Mouse (Mus musculus): ENCODE results near the gene Nploc4. TPM values are rescaled to one million over a fixed set of nuclear protein-coding genes. Genes with fewer than 3 reads are reported as not detected.

Nploc4 gene
- polyA plus RNA-seq, 1 experiment = 39.2 TPM

DNA sequence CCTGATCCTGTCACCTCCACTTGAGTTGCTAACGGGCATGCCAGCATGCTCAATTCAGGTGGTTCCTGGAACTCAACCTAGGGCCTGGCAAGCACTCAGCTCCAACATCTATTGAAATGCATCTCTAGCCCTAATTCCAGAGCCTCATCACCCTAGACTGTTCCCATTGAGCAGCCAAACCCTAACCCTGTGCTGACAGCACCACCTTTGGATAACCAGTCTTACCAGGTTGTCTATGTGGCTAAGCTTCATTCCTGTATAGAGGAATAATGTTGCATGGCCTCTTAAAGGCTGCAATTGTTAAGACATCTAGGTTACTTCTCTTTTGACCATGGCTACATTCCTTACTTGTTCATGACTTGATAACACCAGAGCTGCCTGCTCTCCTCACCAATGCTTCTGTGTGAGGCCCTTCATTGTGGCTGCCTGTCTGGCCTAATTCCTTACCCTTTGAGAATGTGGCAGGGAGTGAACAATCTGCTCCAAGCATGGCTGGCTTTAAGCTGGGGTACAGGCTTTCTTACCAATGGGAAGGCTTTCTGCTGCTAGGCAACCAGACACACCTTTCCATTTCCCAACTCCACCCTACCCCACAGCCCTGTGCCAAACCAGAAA, 92.3 kb downstream of the Nploc4 start:
- 26% methylated on average over 1 of the region's 1 CpGs for WGBS
- no peak for DNase-seq
- TF ChIP-seq CTCF (IDR thresholded peaks at IDR 0.05; ENCODE audit: insufficient read depth, low read length) (no peak), POLR2A (IDR thresholded peaks at IDR 0.05; ENCODE audit: borderline replicate concordance, extremely low read depth, low read depth, low read length) (peak; percentile 60; the same call in 1 of the 2 replicates)
- H3K4me3 ChIP-seq (replicated peaks; ENCODE audit: extremely low read depth, low read depth, low read length) = no peak overlapping the region
- peaks cover 14% of the 10 kb centered on the region for H3K4me1 ChIP-seq (ENCODE audit: control insufficient read depth, insufficient read depth, low read length)

DNA sequence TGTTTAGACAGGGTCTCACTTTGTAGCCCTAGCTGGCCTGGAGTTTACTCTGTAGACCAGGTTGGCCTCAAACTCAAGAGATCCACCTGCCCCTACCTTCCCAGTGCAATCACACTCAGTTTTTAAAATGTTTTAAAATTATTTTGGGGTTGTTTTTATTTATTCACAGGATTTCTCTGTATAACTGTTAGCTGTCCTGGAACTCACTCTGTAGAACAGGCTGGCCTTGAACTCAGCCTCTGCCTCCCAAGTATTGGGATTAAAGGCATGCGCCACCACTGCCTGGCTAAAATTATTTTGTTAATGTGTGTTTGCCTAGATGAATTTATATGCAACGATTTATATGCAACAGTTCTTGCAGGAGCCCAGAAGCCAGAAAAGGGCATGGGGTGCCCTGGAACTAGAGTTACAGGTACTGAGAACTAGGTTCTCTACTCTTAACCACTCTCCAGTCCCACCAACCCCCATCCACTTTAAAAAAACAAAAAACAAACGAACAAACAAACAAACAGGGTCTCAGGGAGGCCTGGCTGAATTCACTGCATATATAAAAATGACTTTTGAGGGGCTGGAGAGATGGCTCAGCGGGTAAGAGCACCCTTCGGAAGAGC, 93.1 kb downstream of the Nploc4 start:
- Histone ChIP-seq H3K4me3 (replicated peaks; ENCODE audit: extremely low read depth, low read depth, low read length) (no peak overlapping the region), H3K4me1 (ENCODE audit: control insufficient read depth, insufficient read depth, low read length) (peaks cover 11% of the 10 kb centered on the region)
- WGBS = 40% methylated on average over 5 of the region's 5 CpGs
- DNase-seq = no peak
- no peak for TF ChIP-seq POLR2A (IDR thresholded peaks at IDR 0.05; ENCODE audit: borderline replicate concordance, extremely low read depth, low read depth, low read length)
- no peak for TF ChIP-seq CTCF (IDR thresholded peaks at IDR 0.05; ENCODE audit: insufficient read depth, low read length)

DNA sequence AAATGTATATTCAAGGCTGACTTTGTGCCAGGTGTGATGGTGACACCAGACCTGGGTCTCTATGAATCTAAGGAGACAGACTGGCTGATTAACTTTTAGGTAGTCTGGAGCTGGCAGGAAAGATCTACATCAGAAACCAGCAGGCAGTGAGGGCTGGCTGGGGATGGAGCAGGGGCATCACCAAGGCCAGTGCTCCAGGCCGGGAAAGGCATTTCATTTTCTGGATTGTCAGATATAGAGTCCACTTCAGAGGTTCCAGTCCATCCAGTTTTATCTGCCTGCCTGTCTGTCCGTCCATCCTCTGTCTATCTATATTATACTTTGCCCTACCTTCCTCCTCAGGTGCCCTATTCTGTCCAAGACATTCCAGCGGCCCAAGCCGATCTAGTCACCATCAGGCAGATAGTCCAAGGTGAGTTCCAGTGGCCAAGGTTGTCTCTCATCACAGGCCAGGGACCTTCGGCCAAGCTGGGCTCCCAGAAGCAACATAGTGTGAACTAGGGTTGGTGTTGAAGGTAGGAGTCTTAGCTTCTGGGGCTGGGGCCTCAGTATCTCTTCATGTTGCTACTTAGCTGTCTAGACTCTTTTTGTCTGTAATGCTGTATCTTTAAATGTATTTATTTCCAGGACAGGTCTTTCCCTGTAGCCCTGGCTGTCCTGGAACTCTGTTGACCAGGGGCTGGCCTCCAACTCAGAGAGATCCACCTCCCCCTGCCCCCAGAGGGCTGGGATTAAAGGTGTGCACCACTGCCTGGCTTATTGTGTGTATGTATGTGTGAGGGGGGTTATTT, 93.8 kb downstream of the Nploc4 start:
- DNase-seq = no peak
- WGBS = 52% methylated on average over 5 of the region's 5 CpGs
- Histone ChIP-seq H3K4me3 (replicated peaks; ENCODE audit: extremely low read depth, low read depth, low read length) (no peak overlapping the region), H3K4me1 (ENCODE audit: control insufficient read depth, insufficient read depth, low read length) (peaks cover 11% of the 10 kb centered on the region)
- TF ChIP-seq CTCF (IDR thresholded peaks at IDR 0.05; ENCODE audit: insufficient read depth, low read length) (no peak), POLR2A (IDR thresholded peaks at IDR 0.05; ENCODE audit: borderline replicate concordance, extremely low read depth, low read depth, low read length) (no peak)

DNA sequence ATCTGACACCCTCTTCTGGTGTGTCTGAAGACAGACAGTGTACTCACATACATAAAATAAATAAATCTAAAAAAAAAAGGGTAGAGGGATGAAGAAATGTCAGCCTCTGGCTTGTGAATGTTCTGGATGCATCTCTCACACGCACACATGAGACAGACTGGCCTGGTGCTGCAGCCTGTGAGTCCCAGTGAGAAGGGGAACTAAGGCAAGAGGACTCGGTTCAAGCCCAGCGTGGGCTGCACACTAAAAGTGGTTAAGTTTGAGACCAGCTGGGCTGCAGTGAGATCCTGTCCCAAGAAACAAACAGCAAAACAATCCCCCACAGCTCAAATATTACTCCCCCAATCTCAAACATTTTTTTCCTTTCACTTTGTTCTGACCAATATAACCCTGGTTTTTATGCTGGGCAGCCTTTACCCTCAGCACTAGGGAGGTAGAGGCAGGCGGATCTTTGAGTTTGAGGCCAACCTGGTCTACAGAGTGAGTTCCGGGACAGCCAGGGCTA, 94.8 kb downstream of the Nploc4 start:
- Histone ChIP-seq H3K4me1 (ENCODE audit: control insufficient read depth, insufficient read depth, low read length) (peaks cover 11% of the 10 kb centered on the region), H3K4me3 (replicated peaks; ENCODE audit: extremely low read depth, low read depth, low read length) (no peak overlapping the region)
- WGBS = 91% methylated on average over 5 of the region's 5 CpGs
- no peak for DNase-seq
- TF ChIP-seq CTCF (IDR thresholded peaks at IDR 0.05; ENCODE audit: insufficient read depth, low read length) (no peak), POLR2A (IDR thresholded peaks at IDR 0.05; ENCODE audit: borderline replicate concordance, extremely low read depth, low read depth, low read length) (no peak)

DNA sequence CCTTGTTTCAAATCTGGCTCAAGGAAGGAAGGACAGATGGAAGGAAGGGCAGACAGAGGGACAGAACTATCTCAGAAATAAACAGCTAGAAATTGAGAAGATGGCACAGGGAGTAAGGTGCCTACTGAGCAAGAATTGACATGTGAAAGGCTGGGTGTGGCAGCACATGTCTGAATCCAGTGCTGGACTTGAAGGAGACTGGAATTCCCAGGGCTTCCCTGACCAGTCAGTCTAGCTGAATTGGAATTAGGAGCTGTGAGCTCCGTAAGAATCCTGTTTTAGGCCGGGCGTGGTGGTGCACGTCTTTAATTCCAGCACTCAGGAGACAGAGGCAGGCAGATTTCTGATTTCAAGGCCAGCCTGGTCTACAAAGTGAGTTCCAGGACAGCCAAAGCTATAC, 95.8 kb downstream of the Nploc4 start:
- TF ChIP-seq POLR2A (IDR thresholded peaks at IDR 0.05; ENCODE audit: borderline replicate concordance, extremely low read depth, low read depth, low read length) = no peak
- no peak for TF ChIP-seq CTCF (IDR thresholded peaks at IDR 0.05; ENCODE audit: insufficient read depth, low read length)
- WGBS = 95% methylated on average over 4 of the region's 4 CpGs
- no peak for DNase-seq

DNA sequence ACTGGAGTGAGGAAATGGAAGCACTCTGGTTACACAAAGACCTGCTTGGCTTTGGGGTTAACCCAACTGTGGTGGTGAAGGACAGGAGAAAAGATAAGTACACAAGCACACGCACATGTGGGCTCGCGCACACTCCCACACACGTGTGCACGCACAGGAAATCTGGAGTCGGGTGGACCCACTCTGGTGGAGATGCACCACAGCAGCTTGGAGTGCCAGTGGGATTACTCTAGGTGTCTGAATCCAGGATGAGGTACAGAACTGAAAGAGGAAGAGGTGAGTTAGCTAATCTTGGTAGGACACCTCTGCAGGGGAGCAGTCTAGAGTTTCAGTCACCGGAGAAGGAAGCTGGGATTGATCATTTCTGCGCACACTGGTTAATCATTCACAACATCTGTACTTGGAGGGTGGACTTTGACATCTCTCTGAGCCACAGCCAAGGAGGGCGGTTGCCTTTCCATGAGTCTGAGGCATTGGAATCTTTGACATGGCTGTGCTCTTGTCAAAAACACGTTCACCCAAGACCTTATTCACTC, 97.5 kb downstream of the Nploc4 start:
- H3K4me3 ChIP-seq (replicated peaks; ENCODE audit: extremely low read depth, low read depth, low read length) = no peak overlapping the region
- DNase-seq = no peak
- H3K4me1 ChIP-seq (ENCODE audit: control insufficient read depth, insufficient read depth, low read length) = peaks cover 2% of the 10 kb centered on the region
- no peak for TF ChIP-seq CTCF (IDR thresholded peaks at IDR 0.05; ENCODE audit: insufficient read depth, low read length)
- WGBS = 66% methylated on average over 10 of the region's 10 CpGs

More for the DNA sequence above, 95.8 kb downstream of the Nploc4 start:
- Histone ChIP-seq H3K4me3 (replicated peaks; ENCODE audit: extremely low read depth, low read depth, low read length) (no peak overlapping the region), H3K4me1 (ENCODE audit: control insufficient read depth, insufficient read depth, low read length) (peaks cover 9% of the 10 kb centered on the region)

DNA sequence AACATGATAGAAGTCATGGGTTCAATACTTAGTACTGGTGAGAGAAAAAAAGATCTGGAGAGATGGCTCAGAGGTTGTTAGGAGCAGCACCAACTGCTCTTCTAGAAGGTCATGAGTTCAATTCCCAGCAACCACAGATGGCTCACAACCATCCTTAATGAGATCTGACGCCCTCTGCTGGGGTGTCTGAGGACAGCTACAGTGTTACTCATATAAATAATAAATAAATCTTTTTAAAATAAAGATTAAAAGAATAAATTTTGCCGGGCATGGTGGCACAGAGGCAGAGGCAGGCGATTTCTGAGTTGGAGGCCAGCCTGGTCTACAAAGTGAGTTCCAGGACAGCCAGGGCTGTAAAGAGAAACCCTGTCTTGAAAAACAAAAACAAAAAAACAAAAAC, 98.7 kb downstream of the Nploc4 start:
- Histone ChIP-seq H3K4me1 (ENCODE audit: control insufficient read depth, insufficient read depth, low read length) (no peaks in the 10 kb centered on the region), H3K4me3 (replicated peaks; ENCODE audit: extremely low read depth, low read depth, low read length) (no peak overlapping the region)
- no peak for DNase-seq
- WGBS = 80% methylated on average over 3 of the region's 3 CpGs
- TF ChIP-seq POLR2A (IDR thresholded peaks at IDR 0.05; ENCODE audit: borderline replicate concordance, extremely low read depth, low read depth, low read length) (no peak), CTCF (IDR thresholded peaks at IDR 0.05; ENCODE audit: insufficient read depth, low read length) (no peak)

DNA sequence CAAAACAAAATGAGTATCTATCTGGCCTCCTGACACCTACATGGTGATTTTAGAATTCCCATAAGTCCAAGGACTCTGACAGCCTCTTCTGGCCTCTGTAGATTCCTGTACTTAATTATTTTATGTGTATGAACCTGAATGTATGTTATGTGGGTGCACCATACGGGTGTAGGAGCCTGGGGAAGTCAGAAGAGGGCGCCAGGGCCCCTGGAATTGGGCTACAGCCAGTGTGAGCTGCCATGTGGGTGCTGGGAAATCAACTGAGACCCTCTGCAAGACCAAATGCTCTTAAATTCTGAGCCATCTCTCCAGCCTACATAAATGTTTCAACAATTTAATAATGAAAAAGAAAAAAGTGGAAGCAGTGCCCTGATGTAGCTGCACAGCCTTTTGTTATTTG, 100.1 kb downstream of the Nploc4 start:
- Histone ChIP-seq H3K4me1 (ENCODE audit: control insufficient read depth, insufficient read depth, low read length) (no peaks in the 10 kb centered on the region), H3K4me3 (replicated peaks; ENCODE audit: extremely low read depth, low read depth, low read length) (no peak overlapping the region)
- TF ChIP-seq POLR2A (IDR thresholded peaks at IDR 0.05; ENCODE audit: borderline replicate concordance, extremely low read depth, low read depth, low read length) (no peak), CTCF (IDR thresholded peaks at IDR 0.05; ENCODE audit: insufficient read depth, low read length) (no peak)
- WGBS = 41% methylated on average over 2 of the region's 2 CpGs
- DNase-seq = no peak

DNA sequence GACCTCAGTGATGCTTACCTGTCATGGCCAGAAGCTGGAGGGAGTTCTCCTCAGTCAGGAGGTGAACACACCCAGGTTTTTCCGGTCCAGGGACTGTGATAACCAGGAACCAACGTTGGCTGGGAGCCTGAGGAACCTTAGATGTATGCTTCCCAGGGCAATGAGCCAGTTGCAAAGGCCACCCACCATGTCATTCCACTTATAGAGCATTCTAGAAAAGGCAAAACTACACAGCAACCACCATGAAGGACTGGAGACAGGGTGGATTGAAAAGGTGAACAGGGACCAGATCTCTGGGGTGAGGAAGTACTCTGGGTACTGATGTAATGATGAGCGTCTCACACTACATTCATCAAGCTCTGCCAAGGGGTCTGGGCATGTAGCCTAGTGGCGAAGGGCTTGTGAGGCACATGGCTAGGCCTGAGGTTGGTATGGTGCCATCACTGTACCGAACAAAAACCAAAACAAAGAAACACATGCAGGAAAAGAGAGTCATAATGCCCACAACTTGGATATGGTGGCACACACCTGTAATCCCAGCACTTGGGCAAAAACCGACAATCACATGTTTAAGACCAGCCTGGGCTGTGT, 102.0 kb downstream of the Nploc4 start:
- TF ChIP-seq CTCF (IDR thresholded peaks at IDR 0.05; ENCODE audit: insufficient read depth, low read length) = no peak
- no peak for TF ChIP-seq POLR2A (IDR thresholded peaks at IDR 0.05; ENCODE audit: borderline replicate concordance, extremely low read depth, low read depth, low read length)
- 70% methylated on average over 6 of the region's 6 CpGs for WGBS

More for the DNA sequence above, 102.0 kb downstream of the Nploc4 start:
- no peaks in the 10 kb centered on the region for H3K4me1 ChIP-seq (ENCODE audit: control insufficient read depth, insufficient read depth, low read length)
- no peak for DNase-seq
- H3K4me3 ChIP-seq (replicated peaks; ENCODE audit: extremely low read depth, low read depth, low read length) = no peak overlapping the region

Other genes with a start within 250 kb of the Nploc4 start
- gene Bahcc1, start 204.8 kb downstream of the Nploc4 start, polyA plus RNA-seq (2012; rRNA removed) = 10.8 and 12.4 TPM in 2 replicates
- 941 and 1,175 TPM in 2 replicates for gene Actg1, start 89.2 kb downstream of the Nploc4 start, polyA plus RNA-seq (2012; rRNA removed)
- gene Fscn2, start 76.2 kb downstream of the Nploc4 start, polyA plus RNA-seq (2012; rRNA removed) = 0.06 and 0.60 TPM in 2 replicates
- gene Faap100, start 58.9 kb downstream of the Nploc4 start, polyA plus RNA-seq (2012; rRNA removed) = 61.9 and 67.1 TPM in 2 replicates
- gene Tspan10, start 4.9 kb upstream of the Nploc4 start, polyA plus RNA-seq (2012; rRNA removed) = 0.06 TPM in 1 of 2 replicates, not detected in the other
- 0.45 and 0.57 TPM in 2 replicates for gene Pde6g, start 15.8 kb upstream of the Nploc4 start, polyA plus RNA-seq (2012; rRNA removed)
- gene Oxld1, start 20.4 kb upstream of the Nploc4 start, polyA plus RNA-seq (2012; rRNA removed) = 11.9 and 14.9 TPM in 2 replicates
- gene Ccdc137, start 20.4 kb upstream of the Nploc4 start, polyA plus RNA-seq (2012; rRNA removed) = 11.0 and 14.5 TPM in 2 replicates
- 15.6 and 17.3 TPM in 2 replicates for gene Arl16, start 29.9 kb upstream of the Nploc4 start, polyA plus RNA-seq (2012; rRNA removed)
- 48.0 and 51.4 TPM in 2 replicates for gene Mrpl12, start 46.9 kb upstream of the Nploc4 start, polyA plus RNA-seq (2012; rRNA removed)
- 157 and 174 TPM in 2 replicates for gene Slc25a10, start 54.1 kb upstream of the Nploc4 start, polyA plus RNA-seq (2012; rRNA removed)
- 0.86 and 1.0 TPM in 2 replicates for gene Gcgr, start 93.0 kb upstream of the Nploc4 start, polyA plus RNA-seq (2012; rRNA removed)
- 133 and 168 TPM in 2 replicates for gene Mcrip1, start 112.0 kb upstream of the Nploc4 start, polyA plus RNA-seq (2012; rRNA removed)
- gene Ppp1r27, start 113.4 kb upstream of the Nploc4 start, polyA plus RNA-seq (2012; rRNA removed) = 3.3 TPM in 1 of 2 replicates, not detected in the other
- 192 and 254 TPM in 2 replicates for gene P4hb, start 135.5 kb upstream of the Nploc4 start, polyA plus RNA-seq (2012; rRNA removed)
- gene Arhgdia, start 143.9 kb upstream of the Nploc4 start, polyA plus RNA-seq (2012; rRNA removed) = 890 and 923 TPM in 2 replicates
- gene Alyref, start 160.7 kb upstream of the Nploc4 start, polyA plus RNA-seq (2012; rRNA removed) = 26.1 and 29.1 TPM in 2 replicates
- 136 and 159 TPM in 2 replicates for gene Anapc11, start 160.7 kb upstream of the Nploc4 start, polyA plus RNA-seq (2012; rRNA removed)
- gene Npb, start 170.8 kb upstream of the Nploc4 start, polyA plus RNA-seq (2012; rRNA removed) = 2.5 and 3.0 TPM in 2 replicates
- gene Pcyt2, start 180.2 kb upstream of the Nploc4 start, polyA plus RNA-seq (2012; rRNA removed) = 217 and 238 TPM in 2 replicates
- gene Sirt7, start 187.5 kb upstream of the Nploc4 start, polyA plus RNA-seq (2012; rRNA removed) = 75.2 and 84.1 TPM in 2 replicates
- 41.5 and 51.3 TPM in 2 replicates for gene Mafg, start 195.9 kb upstream of the Nploc4 start, polyA plus RNA-seq (2012; rRNA removed)
- gene Pycr1, start 206.1 kb upstream of the Nploc4 start, polyA plus RNA-seq (2012; rRNA removed) = 4.1 and 4.5 TPM in 2 replicates
- 1.1 and 3.1 TPM in 2 replicates for gene Myadml2, start 210.4 kb upstream of the Nploc4 start, polyA plus RNA-seq (2012; rRNA removed)
- gene Notum, start 223.5 kb upstream of the Nploc4 start, polyA plus RNA-seq (2012; rRNA removed) = 15.5 and 20.6 TPM in 2 replicates
- 86.9 and 95.8 TPM in 2 replicates for gene Aspscr1, start 235.3 kb upstream of the Nploc4 start, polyA plus RNA-seq (2012; rRNA removed)

Measured in lung, adult 2 months (tissue).